Mouse (Mus musculus) adrenal gland, adult 8-10 months (tissue): Measurements from ENCODE around the gene Mmp25. TPM values are rescaled to one million over a fixed set of nuclear protein-coding genes. Genes with fewer than 3 reads are reported as not detected.

Source experiments
- DNase-seq: peaks from one replicate; pipeline ENCODE4 v3.0.0; 2022
- total RNA-seq, 4 experiments: library from RNA; stranded (reverse); gene quantifications; 2 replicates each; pipeline ENCODE4 v1.2.4; 2022

Mmp25 gene
- under 1 TPM in 3 of 4 experiments, not detected in 1; 0.06 to 0.13 (median 0.09) TPM for total RNA-seq

GRCm38 (mm10) chr17:23644613-23645495 lies at the start of gene Mmp25:
TSS of gene Mmp25 (minus strand) at chr17:23645277.
- no peak for DNase-seq

GRCm38 (mm10) chr17:23694491-23694890 lies 49.4 kb upstream of the Mmp25 start:
- no peak for DNase-seq

GRCm38 (mm10) chr17:23683856-23684672 lies 39.0 kb upstream of the Mmp25 start, which contains the start of gene Cldn9:
TSS of gene Cldn9 (minus strand) at chr17:23684026.
- DNase-seq = no peak

DNA sequence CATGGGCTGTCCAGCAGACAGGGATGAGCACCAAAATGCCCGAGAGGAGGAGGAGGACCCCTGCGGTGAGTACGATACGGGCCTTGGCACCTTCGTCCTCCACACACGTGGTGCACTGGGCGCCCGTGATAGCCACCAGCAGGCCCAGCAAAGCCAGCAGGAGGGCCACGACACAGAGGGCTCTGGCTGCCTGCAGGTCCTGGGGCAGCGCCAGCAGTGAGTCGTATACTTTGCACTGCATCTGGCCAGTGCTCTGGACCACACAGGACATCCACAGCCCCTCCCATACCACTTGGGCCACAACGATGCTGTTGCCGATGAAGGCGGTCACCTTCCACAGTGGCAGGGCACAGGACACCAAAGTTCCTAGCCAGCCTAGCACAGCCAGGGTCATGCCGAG lies 38.1 kb upstream of the Mmp25 start:
- no peak for DNase-seq

- no peak for DNase-seq
Observed at GRCm38 (mm10) chr17:23682530-23682929, 37.5 kb upstream of the Mmp25 start.

DNA sequence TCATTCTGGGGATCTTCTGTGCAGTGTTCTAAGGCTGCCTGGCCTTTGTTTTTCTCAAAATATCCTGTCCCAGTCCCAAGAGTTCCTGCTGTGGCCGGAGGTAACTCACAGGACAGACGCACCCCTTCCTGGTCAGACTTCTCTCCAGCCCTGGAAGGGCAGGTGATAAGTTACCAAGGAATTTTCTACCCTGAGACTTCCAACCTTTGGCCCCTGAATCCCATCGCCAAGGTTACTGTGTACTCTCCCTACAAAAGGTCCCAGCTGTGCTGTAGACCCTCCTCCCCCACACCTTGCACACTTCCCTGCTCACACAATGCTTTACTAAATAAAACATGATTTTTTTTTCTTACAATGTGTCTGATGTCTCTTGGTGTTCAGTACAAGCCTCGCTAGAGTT lies 37.0 kb upstream of the Mmp25 start:
- no peak for DNase-seq

- no peak for DNase-seq
Observed at GRCm38 (mm10) chr17:23681086-23681485, 36.0 kb upstream of the Mmp25 start.

DNA sequence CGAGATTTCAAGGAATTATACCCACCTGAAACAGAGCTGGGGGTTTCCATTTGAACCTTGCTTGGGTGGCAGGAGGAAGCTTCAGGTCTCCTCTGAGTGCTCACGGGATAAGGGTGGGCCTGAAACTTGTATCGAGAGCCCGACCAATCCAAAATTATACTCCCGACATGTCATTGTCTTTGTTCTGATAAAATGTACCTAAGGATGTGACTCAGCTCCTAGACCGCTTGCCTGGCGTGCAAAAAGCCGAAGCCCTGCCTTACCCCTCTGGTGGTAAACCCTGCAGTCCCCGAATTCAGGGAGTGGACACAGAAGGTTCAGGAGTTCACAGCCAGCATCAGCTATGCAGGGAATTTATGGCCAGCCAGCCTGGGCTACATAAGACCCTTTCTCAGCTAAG lies 35.3 kb upstream of the Mmp25 start:
- DNase-seq = no peak

- DNase-seq = no peak
Observed at GRCm38 (mm10) chr17:23679127-23679835, 34.2 kb upstream of the Mmp25 start, which contains the start of gene Cldn6. TSS of gene Cldn6 (plus strand) at chr17:23679249.

DNA sequence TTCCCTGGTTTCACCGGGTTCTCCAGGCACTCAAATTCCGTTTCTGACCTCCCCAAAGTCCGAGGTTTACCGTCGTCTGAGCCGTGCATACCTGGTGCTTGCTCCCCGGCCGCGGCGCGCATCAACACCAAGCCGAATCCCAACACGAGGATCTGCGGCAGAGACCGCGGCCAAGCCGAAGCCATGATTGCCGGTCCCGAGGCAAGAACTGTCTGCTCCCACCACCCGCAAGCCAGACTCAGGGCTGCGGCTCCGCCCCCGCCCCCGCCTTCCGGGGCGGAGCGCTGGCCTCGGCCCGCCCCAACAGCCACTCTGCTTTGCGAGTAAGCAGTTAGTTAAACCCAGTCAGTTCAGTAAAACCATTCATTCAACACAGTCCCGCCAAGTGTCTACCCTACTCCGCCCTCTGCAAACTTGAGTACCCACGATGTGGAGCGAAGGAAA lies 32.2 kb upstream of the Mmp25 start, which contains the start of gene Tnfrsf12a:
Tnfrsf12a (minus strand) TSS at position 233 of the 444 bp plus-strand sequence.
- DNase-seq = peak; percentile 83

DNA sequence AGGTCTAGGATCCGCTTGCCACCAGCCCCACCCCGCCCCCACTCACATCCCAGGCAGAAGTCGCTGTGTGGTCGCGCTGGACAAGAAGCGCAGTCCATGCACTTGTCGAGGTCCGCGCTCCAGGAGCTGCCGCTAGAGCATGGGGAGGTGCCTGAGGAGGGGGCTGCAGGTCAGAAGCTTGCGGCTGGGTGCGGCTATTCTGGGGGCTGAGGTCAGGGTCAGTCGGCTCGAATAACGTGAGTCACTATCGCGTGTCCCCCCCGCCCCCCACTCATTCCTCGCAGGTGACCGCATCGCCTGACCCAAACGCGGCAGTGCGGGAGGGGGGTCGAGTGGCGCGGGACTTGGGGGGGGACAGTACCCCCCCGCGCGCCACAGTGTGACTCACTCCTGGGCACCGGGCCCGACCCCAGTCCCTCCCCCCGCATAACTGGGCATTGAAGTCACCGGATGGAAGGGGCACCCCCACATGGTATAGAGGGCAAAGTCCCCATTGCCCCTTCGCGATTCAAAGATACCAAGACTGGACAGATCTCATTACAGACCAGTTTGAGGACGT lies 31.5 kb upstream of the Mmp25 start:
- peak; percentile 65 for DNase-seq

DNA sequence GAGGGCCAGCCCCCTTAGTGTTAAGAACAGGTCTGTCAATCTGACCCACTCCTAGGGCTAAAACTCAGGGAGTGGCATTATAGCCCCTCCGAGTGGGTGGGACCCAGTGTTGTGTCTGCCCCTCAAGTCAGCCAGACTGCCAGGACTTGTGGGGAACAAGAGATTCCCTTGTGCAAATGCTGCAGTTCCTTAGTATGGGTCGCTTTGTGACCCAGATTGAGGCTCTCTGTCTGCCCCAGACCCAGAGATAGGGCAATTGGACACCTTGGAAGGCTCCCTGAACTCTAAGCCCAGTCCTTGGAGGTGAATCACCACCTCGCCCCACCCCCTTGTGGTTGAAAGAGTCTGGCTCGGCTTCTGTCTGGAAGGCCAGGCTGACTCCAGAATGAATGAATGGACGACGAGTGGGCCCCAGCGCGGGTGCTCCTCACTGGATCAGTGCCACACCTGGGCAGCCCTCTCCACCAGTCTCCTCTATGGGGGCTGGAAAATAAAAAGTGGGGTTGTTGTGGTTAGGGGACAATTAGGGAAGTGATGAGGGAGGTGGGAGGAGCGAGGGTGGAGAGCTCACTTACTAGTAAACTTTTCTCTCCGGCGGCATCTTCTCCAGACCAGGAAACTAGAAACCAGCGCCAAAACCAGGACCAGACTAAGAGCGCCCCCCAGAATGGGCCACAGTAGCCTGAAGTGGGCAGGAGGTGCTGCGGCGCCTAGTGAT lies 30.6 kb upstream of the Mmp25 start:
- peak; percentile 87 for DNase-seq

DNA sequence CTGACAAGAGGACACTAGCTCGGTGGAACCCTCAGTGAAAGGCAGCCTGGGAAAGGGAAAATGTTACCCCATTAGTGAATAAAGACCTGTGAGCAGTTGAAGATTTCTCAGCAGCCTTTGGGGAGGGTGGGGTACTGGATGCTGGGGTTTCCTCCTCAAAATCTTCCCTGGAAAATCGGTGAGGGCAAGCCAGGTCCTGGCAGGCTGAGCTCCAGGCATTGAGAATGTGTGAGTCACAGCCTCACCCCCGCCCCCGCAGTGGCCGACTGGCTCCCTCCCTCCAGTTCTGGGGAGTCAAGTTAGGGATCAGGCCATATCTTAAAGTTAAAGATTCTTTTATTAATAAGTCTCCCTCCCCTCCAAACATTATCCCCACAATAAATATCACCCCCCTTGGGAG lies 30.1 kb upstream of the Mmp25 start:
- peak; percentile 78 for DNase-seq

- no peak for DNase-seq
Observed at GRCm38 (mm10) chr17:23674271-23674952, 29.3 kb upstream of the Mmp25 start.

DNA sequence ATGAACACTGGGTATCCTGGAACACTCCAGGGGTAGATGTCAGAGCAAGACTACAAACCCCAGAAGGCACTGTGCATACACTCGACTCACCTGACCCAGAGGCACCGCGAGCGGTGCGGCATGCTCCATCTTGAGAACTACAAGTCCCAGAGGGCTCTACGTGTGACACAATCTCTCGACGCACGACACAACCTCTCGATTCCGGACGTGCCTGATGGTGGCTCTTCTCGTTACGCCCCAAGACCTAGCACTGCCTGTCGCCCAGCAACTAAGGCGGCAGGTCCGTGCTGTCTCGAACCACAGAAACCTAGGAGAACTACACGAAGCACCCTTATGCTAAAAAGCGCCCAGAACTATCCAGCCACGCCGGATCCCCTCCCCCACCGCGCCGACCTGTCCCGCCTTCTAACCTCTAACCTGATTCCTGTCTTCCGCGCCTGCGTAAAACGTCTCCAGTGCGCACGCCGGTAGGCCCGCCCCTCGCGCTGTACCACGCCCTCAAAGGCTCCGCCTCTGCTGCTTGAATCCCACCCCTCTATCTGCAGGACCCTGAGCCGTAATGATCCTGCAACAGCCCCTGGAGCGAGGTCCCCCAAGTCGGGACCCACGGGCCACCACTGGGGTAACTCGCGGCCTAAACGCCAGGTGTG lies 28.5 kb upstream of the Mmp25 start, which contains the start of the genes Hcfc1r1 and Thoc6:
Hcfc1r1 (plus strand) TSS at position 173 of the 650 bp plus-strand sequence.
Thoc6 (minus strand) TSS at position 459 of the 650 bp plus-strand sequence.
- DNase-seq = peak; percentile 93

- no peak for DNase-seq
Observed at GRCm38 (mm10) chr17:23672761-23673160, 27.7 kb upstream of the Mmp25 start.

DNA sequence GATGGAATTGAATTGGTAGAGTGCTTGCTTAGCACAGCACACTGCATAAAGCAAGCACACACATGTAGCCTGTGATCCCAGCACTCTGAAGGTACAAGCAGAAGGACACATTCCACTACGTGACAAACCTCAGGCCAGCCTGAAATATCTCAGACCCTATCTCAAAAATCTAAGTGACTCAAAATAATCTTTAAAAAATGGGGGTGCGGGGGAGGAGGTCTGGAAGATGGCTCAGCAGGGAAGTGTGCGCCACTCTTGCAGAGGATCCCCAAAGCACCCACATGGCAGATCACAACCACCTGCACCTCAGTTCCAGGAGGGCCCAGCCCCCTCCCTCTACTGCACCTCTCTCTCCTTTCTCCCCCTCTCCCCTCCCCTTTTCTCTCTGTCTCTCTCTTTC lies 26.4 kb upstream of the Mmp25 start:
- DNase-seq = no peak

DNA sequence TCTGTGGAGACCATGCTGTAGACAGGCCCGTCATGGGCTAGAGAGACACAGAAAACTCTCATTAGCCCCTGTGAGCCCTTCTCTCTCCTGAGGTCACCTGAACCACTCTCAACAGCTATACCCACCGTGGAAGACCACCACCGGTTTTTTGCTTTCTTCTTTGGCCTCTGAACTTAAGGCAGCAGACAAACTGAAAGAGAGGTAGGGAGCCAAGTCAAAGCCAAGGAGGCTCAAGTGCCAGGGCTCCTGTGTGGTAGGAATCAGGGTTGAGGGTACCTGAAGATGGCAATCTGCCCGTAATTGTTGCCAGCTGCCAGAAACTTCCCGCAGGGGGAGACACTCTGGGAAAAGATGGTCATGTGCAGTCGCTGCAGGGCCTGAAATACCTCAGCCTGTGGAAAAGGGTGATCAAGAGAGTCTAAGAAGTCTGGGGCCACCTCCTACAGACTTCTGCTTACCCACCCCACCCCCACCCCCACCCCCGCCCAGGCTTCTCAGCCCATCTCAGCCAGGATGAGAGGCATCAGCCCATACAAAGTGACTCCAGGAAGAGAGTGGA lies 25.5 kb upstream of the Mmp25 start:
- DNase-seq = no peak

DNA sequence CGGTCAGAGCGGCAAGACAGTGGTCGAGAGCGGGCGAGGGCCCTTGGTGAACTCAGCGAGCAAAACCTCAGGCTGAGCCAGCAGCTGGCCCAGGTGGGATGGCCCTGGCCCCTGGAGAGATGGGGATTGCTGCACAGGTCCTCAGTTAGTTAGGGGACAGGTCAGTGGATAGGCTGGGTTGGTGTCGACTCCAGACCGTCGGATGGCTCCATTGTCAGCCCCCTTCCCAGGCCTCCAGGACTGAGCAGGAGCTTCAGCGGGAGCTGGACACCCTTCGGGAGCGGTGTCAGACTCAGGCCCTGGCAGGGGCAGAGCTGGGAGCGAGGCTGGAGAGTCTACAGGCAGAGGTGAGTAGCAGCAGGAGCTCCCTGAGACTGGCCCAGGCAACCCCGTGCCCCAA lies 20.4 kb upstream of the Mmp25 start:
- DNase-seq = no peak

DNA sequence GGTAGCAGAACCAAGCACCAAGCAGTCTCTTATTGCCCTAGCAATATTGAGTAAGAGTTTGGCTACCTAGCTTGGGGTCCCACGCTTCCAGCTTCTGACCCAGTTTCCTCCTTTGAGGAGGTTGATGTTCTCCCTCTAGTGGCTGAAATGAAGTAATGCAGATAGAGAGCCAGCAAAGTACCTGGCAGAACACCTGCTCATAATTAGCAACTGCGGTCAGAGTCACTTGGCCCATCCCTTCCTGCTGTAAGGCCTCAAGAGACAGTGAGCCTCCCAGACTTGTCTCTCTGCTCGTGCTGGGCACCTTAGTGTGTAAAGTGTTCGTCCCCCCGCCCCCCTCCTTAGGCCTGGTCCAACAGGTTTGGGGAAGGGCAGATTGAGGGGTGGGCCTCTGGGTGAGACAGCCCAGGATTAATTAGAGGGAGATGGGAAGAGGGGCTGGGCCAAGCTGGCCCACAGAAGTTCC lies 19.5 kb upstream of the Mmp25 start:
- DNase-seq = no peak
